Mouse (Mus musculus): ENCODE measurements around the gene Gm11733. TPM values are rescaled to one million over a fixed set of nuclear protein-coding genes. Genes with fewer than 3 reads are reported as not detected.
A peak's percentile ranks its signal among the peaks of the same experiment; 100 is the strongest.

Gene Gm11733
- polyA plus RNA-seq, 1 experiment from 2014 or later, result 0.11 TPM

DNA sequence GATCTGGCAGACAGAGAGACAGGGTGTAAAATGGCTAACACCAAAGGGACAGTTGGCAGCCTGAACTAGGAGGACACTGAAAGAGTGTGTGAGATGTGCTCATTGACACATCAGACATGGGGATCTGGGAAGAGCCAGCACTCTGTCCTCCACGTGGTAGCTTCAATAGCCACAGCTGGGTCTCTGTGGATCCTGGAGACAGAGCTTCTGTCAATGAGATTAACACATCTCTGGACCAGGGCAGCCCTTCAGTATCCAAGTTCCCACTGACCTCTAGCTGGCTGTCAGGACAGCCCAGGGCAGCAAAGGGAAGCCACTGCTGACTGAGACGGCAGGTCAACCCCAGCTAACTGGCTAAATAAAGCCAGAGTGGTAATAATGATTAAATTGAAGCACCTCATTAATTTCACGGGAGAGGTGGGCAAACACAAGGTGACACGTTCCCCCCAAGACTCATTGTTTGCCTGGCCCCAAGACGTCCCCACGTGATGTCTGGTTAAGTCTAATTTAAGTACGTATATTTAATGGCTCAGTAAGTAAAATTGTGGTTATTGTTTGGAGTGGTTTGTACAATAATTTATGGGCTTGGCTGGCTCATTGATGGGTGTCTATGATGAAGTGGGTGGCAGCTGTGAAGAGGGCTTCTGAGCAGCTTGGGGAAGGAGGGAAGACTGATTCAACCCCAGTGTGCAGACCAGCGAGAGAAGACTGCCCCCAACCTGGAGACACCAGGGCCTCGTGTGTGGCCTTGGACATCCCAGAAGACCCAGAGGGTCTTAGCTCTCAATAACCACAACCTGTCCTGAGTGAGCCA, 51.5 kb downstream of the Gm11733 start:
- Histone ChIP-seq H3K27me3 (replicated peaks; ENCODE audit: control insufficient read depth, insufficient read depth, low read length) (no peaks in the 10 kb centered on the region), H3K36me3 (ENCODE audit: control insufficient read depth, insufficient read depth, low read length) (no peaks in the 10 kb centered on the region), H3K27ac (ENCODE audit: low read depth, low read length) (0 out of 2 replicates have a peak overlapping the region, but pooled peaks have one; percentile 28), H3K4me3 (ENCODE audit: low read depth, low read length) (no peak overlapping the region), H3K9me3 (replicated peaks; ENCODE audit: control insufficient read depth, low read length) (no peaks in the 10 kb centered on the region), H3K9ac (ENCODE audit: low read length) (no peak overlapping the region), H3K4me2 (ENCODE audit: low read length) (no peak overlapping the region), H3K4me1 (ENCODE audit: control insufficient read depth, insufficient read depth, low read length) (peaks cover 30% of the 10 kb centered on the region)
- DNase-seq (ENCODE audit: low spot score) (no peak), ATAC-seq (no peak)
- WGBS, result 52% methylated on average over 9 of the region's 9 CpGs

DNA sequence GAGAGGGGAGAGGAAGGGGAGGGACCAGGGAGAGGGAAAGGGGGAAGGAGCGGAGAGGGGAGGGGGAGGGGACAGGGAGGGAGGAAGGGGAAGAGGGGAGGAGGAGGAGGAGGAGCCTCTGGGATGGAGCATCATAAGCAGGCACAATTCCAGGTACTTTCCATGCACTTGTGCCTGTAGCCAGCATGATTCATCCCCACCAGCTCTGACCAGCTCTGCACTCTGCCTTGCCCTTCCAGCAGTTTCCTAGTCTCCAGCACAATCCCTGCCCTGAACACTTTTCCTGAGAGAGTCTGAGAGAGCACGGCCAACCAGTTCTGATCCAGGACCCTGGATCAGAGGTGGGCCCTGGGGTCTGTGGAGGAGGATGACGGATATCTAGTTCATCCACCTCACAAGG, 52.4 kb downstream of the Gm11733 start:
- no peak overlapping the region for H3K4me3 ChIP-seq (ENCODE audit: low read depth, low read length)
- H3K9ac ChIP-seq (ENCODE audit: low read length), result no peak overlapping the region
- H3K27ac ChIP-seq (ENCODE audit: low read depth, low read length), result no peak overlapping the region
- DNase-seq (ENCODE audit: low spot score), result no peak
- H3K4me1 ChIP-seq (ENCODE audit: control insufficient read depth, insufficient read depth, low read length), result peaks cover 39% of the 10 kb centered on the region
- H3K9me3 ChIP-seq (replicated peaks; ENCODE audit: control insufficient read depth, low read length), result no peaks in the 10 kb centered on the region
- no peak for ATAC-seq
- H3K4me2 ChIP-seq (ENCODE audit: low read length), result no peak overlapping the region
- H3K36me3 ChIP-seq (ENCODE audit: control insufficient read depth, insufficient read depth, low read length), result no peaks in the 10 kb centered on the region
- no peaks in the 10 kb centered on the region for H3K27me3 ChIP-seq (replicated peaks; ENCODE audit: control insufficient read depth, insufficient read depth, low read length)
- 61% methylated on average over 3 of the region's 3 CpGs for WGBS

Other genes starting within 250 kb of the Gm11733 start
- 20.0 and 24.5 TPM in 2 replicates for gene Tnrc6c, start 169.9 kb downstream of the Gm11733 start, polyA plus RNA-seq (2014; fragmentation: Nextera tagmentation; extraction: Ambion mirVana)

Data from forebrain, embryonic 14.5 days (tissue).